Mouse (Mus musculus): ENCODE data around the gene Kif3b.
"Not testable (repeated sequence)": the region's sequence is repeated elsewhere in the genome, so short reads cannot be mapped to it uniquely, and the experiment has no call there.

GRCm38 (mm10) chr2:153364531-153364930 lies 73.3 kb downstream of the Kif3b start:
- TF ChIP-seq GATA1, TAL1 (IDR thresholded peaks at IDR 0.05; ENCODE audit: low read length): not testable (repeated sequence)

Data from erythroblast, embryonic 14.5 days (primary cell).